ENCODE assay signal across 19 mouse cellular contexts in genomic region chr3:116805866-116806265, GRCm38 (mm10). TPM values are rescaled to one million over a fixed set of nuclear protein-coding genes. Genes with fewer than 3 reads are reported as not detected.
A peak's percentile ranks its signal among the peaks of the same experiment; 100 is the strongest.
DNase-seq lines count a peak whose midpoint lies in the region; ATAC-seq and TF ChIP-seq lines count a peak whose summit lies in the region.
"Had no signal": no experiment of that assay in that cellular context is flagged by ENCODE, and none has a peak within 500 bp of the region (broad histone marks: within the 10 kb centered on the region; RNA-seq: fewer than 3 reads in every experiment).

No protein-coding gene starts in this region.

- 0 out of 2 replicates have a peak overlapping the region, but pooled peaks have one; percentile 10 for H3K4me2 ChIP-seq in hindbrain, postnatal 0 days (ENCODE audit: low read depth, low read length)
- no peak overlapping the region for H3K4me2 ChIP-seq in hindbrain, embryonic 14.5 days (replicated peaks)
- H3K4me2 ChIP-seq in liver, postnatal 0 days (ENCODE audit: low read depth, low read length) = peak overlapping the region; percentile 91
- H3K4me2 ChIP-seq: embryonic facial prominence, embryonic 13.5 days; hindbrain, embryonic 13.5 days; intestine, embryonic 15.5 days; liver, embryonic 13.5 days; midbrain, embryonic 12.5 days had no signal

- 79% methylated on average over 3 of the region's 3 CpGs for WGBS in hindbrain, postnatal 0 days
- 82% methylated on average over 3 of the region's 3 CpGs for WGBS in hindbrain, embryonic 14.5 days
- WGBS in liver, postnatal 0 days (ENCODE audit: insufficient replicate concordance) = 72% methylated on average over 3 of the region's 3 CpGs

- H3K27ac ChIP-seq in hindbrain, postnatal 0 days = no peak overlapping the region
- no peak overlapping the region for H3K27ac ChIP-seq in hindbrain, embryonic 14.5 days
- H3K27ac ChIP-seq in liver, postnatal 0 days (ENCODE audit: low read depth) = no peak overlapping the region
- H3K27ac ChIP-seq: embryonic facial prominence, embryonic 13.5 days; forebrain, embryonic 15.5 days; hindbrain, embryonic 13.5 days; intestine, embryonic 15.5 days; limb, embryonic 10.5 days; liver, embryonic 13.5 days; midbrain, embryonic 12.5 days had no signal

- H3K9ac ChIP-seq in hindbrain, postnatal 0 days (replicated peaks; ENCODE audit: low read length) = no peak overlapping the region
- no peak overlapping the region for H3K9ac ChIP-seq in hindbrain, embryonic 14.5 days
- H3K9ac ChIP-seq in liver, postnatal 0 days (replicated peaks) = no peak overlapping the region
- H3K9ac ChIP-seq: embryonic facial prominence, embryonic 13.5 days; forebrain, embryonic 15.5 days; intestine, embryonic 15.5 days; liver, embryonic 13.5 days; midbrain, embryonic 12.5 days had no signal

- TF ChIP-seq EP300 in liver, postnatal 0 days (IDR thresholded peaks at IDR 0.05; ENCODE audit: low read depth) = no peak

- peaks cover 4% of the 10 kb centered on the region; the same call in 1 of the 2 replicates for H3K4me1 ChIP-seq in hindbrain, postnatal 0 days (ENCODE audit: insufficient read depth, low read length)
- H3K4me1 ChIP-seq in hindbrain, embryonic 14.5 days (replicated peaks; ENCODE audit: control insufficient read depth, insufficient read depth, low read length) = peaks cover 12% of the 10 kb centered on the region; the same call in 1 of the 2 replicates
- peaks cover 36% of the 10 kb centered on the region for H3K4me1 ChIP-seq in liver, postnatal 0 days (ENCODE audit: insufficient read depth)
- H3K4me1 ChIP-seq: intestine, embryonic 15.5 days had no signal

- no peak for ATAC-seq in hindbrain, postnatal 0 days
- no peak for ATAC-seq in hindbrain, embryonic 14.5 days (ENCODE audit: low FRiP score)
- no peak for ATAC-seq in liver, postnatal 0 days
- ATAC-seq: forebrain, embryonic 15.5 days; intestine, embryonic 15.5 days; lung, postnatal 0 days had no signal

- no peaks in the 10 kb centered on the region for H3K9me3 ChIP-seq in hindbrain, postnatal 0 days (ENCODE audit: low read length)
- H3K9me3 ChIP-seq in hindbrain, embryonic 14.5 days (ENCODE audit: control insufficient read depth, low read length) = no peaks in the 10 kb centered on the region
- H3K9me3 ChIP-seq in liver, postnatal 0 days (ENCODE audit: low read length) = no peaks in the 10 kb centered on the region
- H3K9me3 ChIP-seq: embryonic facial prominence, embryonic 13.5 days; forebrain, embryonic 15.5 days; hindbrain, embryonic 13.5 days; intestine, embryonic 15.5 days; limb, embryonic 10.5 days; liver, embryonic 13.5 days; midbrain, embryonic 12.5 days had no signal

- TF ChIP-seq CTCF in hindbrain, postnatal 0 days (IDR thresholded peaks at IDR 0.05; ENCODE audit: low read depth) = no peak
- no peak for TF ChIP-seq CTCF in liver, postnatal 0 days (IDR thresholded peaks at IDR 0.05; ENCODE audit: low read depth)

- no peaks in the 10 kb centered on the region; the same call in 1 of the 2 replicates for H3K36me3 ChIP-seq in hindbrain, postnatal 0 days (ENCODE audit: insufficient read depth, low read length)
- H3K36me3 ChIP-seq in hindbrain, embryonic 14.5 days (replicated peaks; ENCODE audit: control insufficient read depth, insufficient read depth) = peaks cover 13% of the 10 kb centered on the region
- H3K36me3 ChIP-seq in liver, postnatal 0 days (replicated peaks; ENCODE audit: insufficient read depth, low read length) = peaks cover 6% of the 10 kb centered on the region
- H3K36me3 ChIP-seq: intestine, embryonic 15.5 days; limb, embryonic 10.5 days; liver, embryonic 13.5 days; midbrain, embryonic 12.5 days had no signal

- peak; percentile 80 for DNase-seq in heart, adult 11 months
- no peak for DNase-seq in heart, adult 9 months (ENCODE audit: low spot score in 2 of 2)
- DNase-seq in hindbrain, postnatal 0 days (ENCODE audit: low spot score) = no peak
- DNase-seq in hindbrain, embryonic 14.5 days (ENCODE audit: low spot score) = no peak
- no peak for DNase-seq in liver, postnatal 0 days
- DNase-seq in liver = no peak
- DNase-seq in skeletal muscle tissue, adult 2 months (ENCODE audit: low read depth, low spot score) = peak; percentile 48
- DNase-seq: cerebellum, postnatal 10 days; kidney, postnatal 14 days; liver, embryonic 13.5 days; right cerebral cortex, postnatal 14 days; thymus, postnatal 36 days had no signal

- H3K27me3 ChIP-seq in hindbrain, postnatal 0 days (ENCODE audit: insufficient read depth, low read length) = no peaks in the 10 kb centered on the region
- H3K27me3 ChIP-seq in hindbrain, embryonic 14.5 days (ENCODE audit: control insufficient read depth, insufficient read depth, low read length) = no peaks in the 10 kb centered on the region
- H3K27me3 ChIP-seq in liver, postnatal 0 days (ENCODE audit: insufficient read depth, low read length) = no peaks in the 10 kb centered on the region
- H3K27me3 ChIP-seq: embryonic facial prominence, embryonic 13.5 days; forebrain, embryonic 15.5 days; hindbrain, embryonic 13.5 days; intestine, embryonic 15.5 days; liver, embryonic 13.5 days; midbrain, embryonic 12.5 days had no signal

- no peak overlapping the region for H3K4me3 ChIP-seq in hindbrain, postnatal 0 days (ENCODE audit: low read length)
- H3K4me3 ChIP-seq in hindbrain, embryonic 14.5 days (replicated peaks; ENCODE audit: low read length) = no peak overlapping the region
- no peak overlapping the region for H3K4me3 ChIP-seq in liver, postnatal 0 days (ENCODE audit: low read depth, low read length)
- H3K4me3 ChIP-seq: embryonic facial prominence, embryonic 13.5 days; forebrain, embryonic 15.5 days; hindbrain, embryonic 13.5 days; intestine, embryonic 15.5 days; limb, embryonic 10.5 days; liver, embryonic 13.5 days; midbrain, embryonic 12.5 days had no signal

RNA-seq across cellular contexts. Expression of gene Agl, which starts 2.1 kb away (rescaled TPM):
- 14.3 and 16.1 TPM in 2 replicates for total RNA-seq in hindbrain, postnatal 0 days (2014; rRNA removed)
- 13.6 and 13.9 TPM in 2 replicates for polyA plus RNA-seq in hindbrain, postnatal 0 days (2015; fragmentation: Nextera tagmentation; extraction: Ambion mirVana)
- polyA plus RNA-seq in hindbrain, embryonic 14.5 days (2014; fragmentation: Nextera tagmentation; extraction: Ambion mirVana) = 18.9 and 19.5 TPM in 2 replicates
- 8.4 and 9.1 TPM in 2 replicates for polyA plus RNA-seq in liver, postnatal 0 days (2015; fragmentation: Nextera tagmentation; extraction: Ambion mirVana)

RNA-seq across cellular contexts. Expression of gene Frrs1, which starts 53.4 kb away (rescaled TPM):
- total RNA-seq in hindbrain, postnatal 0 days (2014; rRNA removed) = 3.3 and 4.1 TPM in 2 replicates
- 5.0 and 6.0 TPM in 2 replicates for polyA plus RNA-seq in hindbrain, postnatal 0 days (2015; fragmentation: Nextera tagmentation; extraction: Ambion mirVana)
- 4.8 and 6.0 TPM in 2 replicates for polyA plus RNA-seq in hindbrain, embryonic 14.5 days (2014; fragmentation: Nextera tagmentation; extraction: Ambion mirVana)
- polyA plus RNA-seq in liver, postnatal 0 days (2015; fragmentation: Nextera tagmentation; extraction: Ambion mirVana) = 20.6 and 22.7 TPM in 2 replicates

Comparison
In these comparisons a context has a peak if more than half of its experiments do, and no peak if none do; other contexts are left out.
1. DNase-seq: peak in heart, adult 11 months (single experiment) and skeletal muscle tissue, adult 2 months (single experiment); none in heart, adult 9 months (0 of 2), hindbrain, postnatal 0 days (single experiment), hindbrain, embryonic 14.5 days (single experiment), liver, postnatal 0 days (single experiment) and liver (single experiment).